Mouse (Mus musculus) heart, embryonic 10.5 days (tissue): ENCODE measurements around the gene Tgfb1i1. TPM values are rescaled to one million over a fixed set of nuclear protein-coding genes. Genes with fewer than 3 reads are reported as not detected.

ENCODE experiments used
- DNase-seq: peaks from one replicate; pipeline ENCODE4 v3.0.0-alpha.2; 2017; ENCODE audit warnings: low spot score
- H3K27ac ChIP-seq: fragments of 300-500 bp; sonication (generic); 2 replicates; pipeline ENCODE4 v1.5.1; 2016; ENCODE audit warnings: mild to moderate bottlenecking
- H3K27me3 ChIP-seq: fragments of 300-500 bp; sonication (generic); 2 replicates; pipeline ENCODE4 v1.6.1; 2016; ENCODE audit warnings: mild to moderate bottlenecking; ENCODE audit not compliant: poor library complexity, insufficient read depth, severe bottlenecking
- H3K36me3 ChIP-seq: fragments of 300-500 bp; sonication (generic); 2 replicates; pipeline ENCODE4 v1.6.1; 2016; ENCODE audit warnings: mild to moderate bottlenecking, moderate library complexity
- H3K4me1 ChIP-seq: fragments of 300-500 bp; sonication (generic); 2 replicates; pipeline ENCODE4 v1.6.1; 2016; ENCODE audit warnings: mild to moderate bottlenecking
- H3K4me3 ChIP-seq: fragments of 300-500 bp; sonication (generic); 2 replicates; pipeline ENCODE4 v1.5.1; 2016; ENCODE audit warnings: mild to moderate bottlenecking, moderate library complexity
- H3K9me3 ChIP-seq: fragments of 300-500 bp; sonication (generic); 2 replicates; pipeline ENCODE4 v1.6.1; 2016; ENCODE audit warnings: mild to moderate bottlenecking, moderate library complexity
- WGBS: fragments of 180-500 bp; shearing (Covaris S2); methylation state at CpG from one replicate; pipeline ENCODE4 v1.1.7; 2016; 5-methylcytosine and 5-hydroxymethylcytosine counted together
- polyA plus RNA-seq: library from polyadenylated mRNA; unstranded; fragments of >200 nt; fragmentation: Nextera tagmentation; extraction: Ambion mirVana; gene quantifications from 2 replicates; pipeline ENCODE4 v1.2.1, GENCODE M21; 2016

Gene Tgfb1i1
- polyA plus RNA-seq, 1 experiment from 2014 or later, result 144 TPM

GRCm38 (mm10) chr7:128276051-128276450 is 29.4 kb downstream of the Tgfb1i1 start:
- Histone ChIP-seq H3K9me3 (no peaks in the 10 kb centered on the region), H3K36me3 (peaks cover 83% of the 10 kb centered on the region), H3K27ac (no peak overlapping the region), H3K27me3 (no peaks in the 10 kb centered on the region), H3K4me1 (peaks cover 1% of the 10 kb centered on the region), H3K4me3 (no peak overlapping the region)
- no peak for DNase-seq
- WGBS, result 89% methylated on average over 6 of the region's 6 CpGs

- Histone ChIP-seq H3K4me3 (no peak overlapping the region), H3K4me1 (peaks cover 22% of the 10 kb centered on the region), H3K27me3 (no peaks in the 10 kb centered on the region), H3K27ac (no peak overlapping the region), H3K9me3 (no peaks in the 10 kb centered on the region), H3K36me3 (peaks cover 46% of the 10 kb centered on the region)
- 90% methylated on average over 4 of the region's 4 CpGs for WGBS
- DNase-seq, result no peak
Measured at GRCm38 (mm10) chr7:128279750-128280149, 33.1 kb downstream of the Tgfb1i1 start.

GRCm38 (mm10) chr7:128281765-128282164 is 35.2 kb downstream of the Tgfb1i1 start:
- peaks cover 32% of the 10 kb centered on the region; the same call in 1 of the 2 replicates for H3K36me3 ChIP-seq
- no peak overlapping the region for H3K27ac ChIP-seq
- H3K27me3 ChIP-seq, result no peaks in the 10 kb centered on the region
- no peak overlapping the region for H3K4me3 ChIP-seq
- no peak for DNase-seq
- no peaks in the 10 kb centered on the region for H3K9me3 ChIP-seq
- 74% methylated on average over 11 of the region's 11 CpGs for WGBS
- peaks cover 22% of the 10 kb centered on the region for H3K4me1 ChIP-seq

GRCm38 (mm10) chr7:128282532-128283244 is 36.1 kb downstream of the Tgfb1i1 start:
- peaks cover 22% of the 10 kb centered on the region for H3K4me1 ChIP-seq
- H3K36me3 ChIP-seq, result peaks cover 35% of the 10 kb centered on the region
- peak overlapping the region; percentile 67 for H3K27ac ChIP-seq
- 27% methylated on average over 7 of the region's 7 CpGs for WGBS
- no peaks in the 10 kb centered on the region for H3K9me3 ChIP-seq
- no peak for DNase-seq
- H3K27me3 ChIP-seq, result no peaks in the 10 kb centered on the region
- H3K4me3 ChIP-seq, result 0 out of 2 replicates have a peak overlapping the region, but pooled peaks have one; percentile 5

DNA sequence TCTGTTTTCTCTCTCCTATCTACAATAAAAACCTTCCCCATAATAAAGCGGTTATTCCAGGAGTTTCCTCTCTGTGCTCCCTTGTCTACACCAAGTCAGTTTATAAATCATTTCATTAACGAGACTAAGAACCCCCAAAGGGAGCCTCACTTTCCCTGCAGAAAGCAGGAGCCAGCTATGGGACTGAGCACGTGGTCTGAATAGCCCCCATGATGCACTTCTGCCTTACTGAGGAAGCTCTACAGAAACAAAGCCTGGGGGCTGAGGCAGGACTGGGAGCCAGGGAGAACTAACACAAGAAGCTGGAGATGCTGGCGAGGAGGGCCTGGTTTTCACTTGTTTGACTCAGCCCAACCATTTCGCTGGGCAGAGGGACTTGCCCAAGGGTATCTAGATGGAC is 37.4 kb downstream of the Tgfb1i1 start:
- H3K9me3 ChIP-seq, result no peaks in the 10 kb centered on the region
- peak overlapping the region; percentile 10; the same call in 1 of the 2 replicates for H3K27ac ChIP-seq
- WGBS, result 63% methylated on average over 5 of the region's 5 CpGs
- no peaks in the 10 kb centered on the region for H3K27me3 ChIP-seq
- no peak for DNase-seq
- H3K4me3 ChIP-seq, result no peak overlapping the region
- H3K4me1 ChIP-seq, result peaks cover 34% of the 10 kb centered on the region
- H3K36me3 ChIP-seq, result peaks cover 39% of the 10 kb centered on the region

DNA sequence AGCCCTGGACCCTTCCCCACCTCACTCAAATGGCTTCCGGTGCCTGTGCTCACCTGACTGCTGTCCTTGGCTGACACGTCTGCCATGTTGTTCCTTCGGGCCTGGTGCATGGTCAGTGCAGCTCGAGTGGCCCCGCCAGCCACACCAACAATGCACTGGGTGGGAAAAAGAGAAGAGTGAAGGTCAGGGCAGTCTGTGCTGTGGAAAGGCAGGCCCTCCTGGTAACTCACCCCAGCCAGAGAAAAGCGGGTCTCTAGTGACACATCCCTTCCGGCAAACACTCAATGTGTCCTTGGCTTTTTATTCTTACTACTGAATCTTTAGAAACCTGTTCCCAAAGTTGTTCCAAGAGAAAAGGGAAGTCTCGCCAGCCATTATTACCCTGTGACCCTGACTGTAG is 38.4 kb downstream of the Tgfb1i1 start:
- H3K27ac ChIP-seq, result no peak overlapping the region
- H3K27me3 ChIP-seq, result no peaks in the 10 kb centered on the region
- no peak for DNase-seq
- H3K4me1 ChIP-seq, result peaks cover 43% of the 10 kb centered on the region
- peaks cover 29% of the 10 kb centered on the region for H3K36me3 ChIP-seq
- H3K9me3 ChIP-seq, result no peaks in the 10 kb centered on the region
- 83% methylated on average over 8 of the region's 8 CpGs for WGBS
- H3K4me3 ChIP-seq, result no peak overlapping the region

DNA sequence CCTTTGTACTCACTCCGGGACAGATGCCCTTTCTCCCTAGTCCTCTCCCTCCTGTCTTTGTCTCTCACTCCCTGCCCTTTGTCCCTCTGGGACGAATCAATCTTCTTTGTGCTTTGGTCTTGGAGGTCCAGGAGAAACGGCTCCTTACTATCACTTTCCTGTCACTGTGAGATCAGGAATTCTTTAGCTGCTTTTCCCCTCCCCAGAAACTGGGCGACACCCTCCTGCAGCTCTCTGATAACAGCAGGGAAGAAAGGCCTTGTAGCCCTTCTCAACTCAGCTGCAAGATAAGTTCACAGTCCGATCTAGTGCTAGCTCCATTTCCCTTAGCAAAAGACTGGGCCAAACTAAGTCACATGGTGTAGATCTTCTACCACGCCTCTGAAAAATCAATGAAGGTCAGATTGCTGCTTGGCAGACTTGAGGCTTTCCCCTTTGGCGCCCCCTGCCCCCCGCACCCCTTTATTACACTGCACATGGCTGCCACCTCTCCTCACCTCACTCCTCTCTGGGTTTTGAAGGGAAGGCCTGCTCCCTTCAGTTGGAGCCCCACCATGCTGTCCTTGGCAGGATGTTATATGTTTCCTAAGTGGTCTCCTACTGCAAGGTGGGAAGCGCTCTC is 42.4 kb downstream of the Tgfb1i1 start:
- 12% methylated on average over 9 of the region's 9 CpGs for WGBS

DNA sequence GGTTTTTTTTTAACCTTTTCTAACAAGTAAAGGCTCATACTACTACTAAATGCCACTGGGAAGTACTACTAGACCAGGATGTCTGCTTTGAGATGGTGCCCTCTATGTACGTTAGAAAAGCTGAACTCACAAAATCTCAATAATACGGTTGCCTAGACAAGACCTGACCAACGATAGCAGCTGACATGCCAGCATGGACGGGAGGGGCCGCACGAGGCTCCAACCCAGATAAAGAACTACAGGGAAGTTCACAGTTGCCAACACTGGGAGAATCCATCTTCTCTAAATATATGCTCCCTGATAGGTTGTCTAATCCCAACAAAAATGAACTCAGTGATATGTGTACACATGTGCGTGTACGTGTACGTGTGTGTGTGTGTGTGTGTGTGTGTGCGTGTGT is 48.2 kb downstream of the Tgfb1i1 start:
- no peak for DNase-seq
- 85% methylated on average over 10 of the region's 10 CpGs for WGBS
- Histone ChIP-seq H3K36me3 (peaks cover 15% of the 10 kb centered on the region), H3K4me1 (peaks cover 19% of the 10 kb centered on the region), H3K27me3 (no peaks in the 10 kb centered on the region), H3K4me3 (no peak overlapping the region), H3K27ac (no peak overlapping the region), H3K9me3 (no peaks in the 10 kb centered on the region)

More for the DNA sequence above, 42.4 kb downstream of the Tgfb1i1 start:
- peak; percentile 91 for DNase-seq
- H3K4me1 ChIP-seq, result peaks cover 26% of the 10 kb centered on the region
- no peaks in the 10 kb centered on the region for H3K27me3 ChIP-seq
- no peaks in the 10 kb centered on the region for H3K9me3 ChIP-seq
- peak overlapping the region; percentile 35 for H3K4me3 ChIP-seq
- peaks cover 35% of the 10 kb centered on the region for H3K36me3 ChIP-seq
- peak overlapping the region; percentile 85 for H3K27ac ChIP-seq

DNA sequence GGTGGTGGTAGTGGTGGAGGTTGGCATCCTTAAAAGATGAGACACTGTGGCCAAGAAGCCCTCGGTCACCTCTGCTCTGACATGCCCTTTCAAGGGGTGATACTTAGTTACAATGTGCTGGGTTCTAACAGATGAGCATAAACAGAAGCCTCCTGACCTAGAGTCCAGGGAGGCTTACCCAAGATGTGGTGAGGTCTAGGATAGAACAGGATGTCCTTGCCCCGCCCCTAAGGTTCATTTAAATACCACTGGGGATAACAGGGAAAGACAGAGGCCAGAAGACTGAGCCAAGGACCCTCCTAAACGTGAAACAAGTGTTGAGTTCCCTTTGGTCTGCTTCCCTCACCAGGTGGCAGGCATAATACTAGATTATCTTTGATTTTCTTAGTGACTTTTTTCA is 49.9 kb downstream of the Tgfb1i1 start:
- H3K27ac ChIP-seq, result no peak overlapping the region
- DNase-seq, result no peak

DNA sequence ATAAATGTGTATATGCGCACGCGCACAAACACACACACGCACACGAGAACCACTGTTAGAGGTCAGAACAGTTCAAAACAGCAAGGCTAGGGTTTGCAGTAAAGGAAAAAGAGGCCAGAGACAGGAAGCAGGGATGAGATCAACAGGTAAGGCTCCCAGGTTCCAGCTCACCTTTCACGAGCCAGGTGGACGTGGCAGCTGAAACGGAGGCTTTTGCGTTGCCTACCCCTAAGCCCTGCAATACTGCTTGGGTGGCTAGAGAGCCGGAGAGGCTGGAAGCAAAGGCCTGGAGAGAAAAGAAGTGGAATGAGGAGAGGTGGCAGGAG is 50.6 kb downstream of the Tgfb1i1 start:
- no peak for DNase-seq
- peaks cover 13% of the 10 kb centered on the region for H3K36me3 ChIP-seq
- H3K27ac ChIP-seq, result peak overlapping the region; percentile 96
- WGBS, result 36% methylated on average over 10 of the region's 10 CpGs
- no peaks in the 10 kb centered on the region for H3K27me3 ChIP-seq
- H3K4me1 ChIP-seq, result peaks cover 17% of the 10 kb centered on the region
- no peaks in the 10 kb centered on the region for H3K9me3 ChIP-seq
- H3K4me3 ChIP-seq, result peak overlapping the region; percentile 96

More for the DNA sequence above, 49.9 kb downstream of the Tgfb1i1 start:
- Histone ChIP-seq H3K4me1 (peaks cover 17% of the 10 kb centered on the region), H3K36me3 (peaks cover 13% of the 10 kb centered on the region), H3K9me3 (no peaks in the 10 kb centered on the region), H3K27me3 (no peaks in the 10 kb centered on the region), H3K4me3 (no peak overlapping the region)
- WGBS, result 69% methylated on average over 3 of the region's 3 CpGs

DNA sequence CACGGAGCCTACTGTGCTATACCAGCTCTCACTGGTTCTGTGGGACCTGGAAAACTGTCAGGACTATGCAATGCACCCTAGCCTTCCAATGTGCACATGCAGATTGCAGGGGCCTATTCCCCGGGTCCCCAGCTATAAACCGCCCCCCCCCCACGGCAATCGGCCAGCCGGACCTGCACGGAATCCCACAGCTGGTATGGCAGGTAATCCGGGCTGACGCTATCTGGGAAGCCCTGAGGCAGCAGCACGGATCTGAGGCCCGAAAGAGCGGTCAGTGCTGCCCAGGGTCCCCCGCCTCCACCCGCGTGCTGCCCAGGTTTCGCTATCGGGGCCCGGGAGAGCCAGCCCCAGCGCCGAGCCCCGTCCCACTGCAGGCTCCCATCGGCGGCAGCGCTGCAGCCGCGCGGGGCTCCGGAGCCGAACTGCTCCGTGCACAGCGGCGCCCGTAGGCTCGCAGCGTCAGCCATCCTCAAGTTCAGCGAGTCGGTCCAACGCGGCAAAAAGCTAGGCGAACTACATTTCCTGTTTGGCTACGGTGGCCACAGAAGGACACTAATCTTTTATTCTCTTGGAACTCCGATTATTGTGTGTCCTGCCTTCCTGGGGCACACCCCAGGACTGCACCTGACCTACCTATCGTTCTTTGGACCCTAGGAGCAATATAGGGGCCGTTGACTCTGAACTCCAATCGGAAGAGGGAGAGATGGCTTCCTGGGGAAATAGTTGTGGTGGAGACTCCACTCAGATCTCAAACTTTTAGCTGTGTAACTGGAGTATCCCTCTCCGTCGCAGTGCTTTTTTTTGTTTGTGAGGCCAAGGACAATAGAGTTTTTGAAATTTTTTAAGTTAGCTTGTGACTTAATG is 51.2 kb downstream of the Tgfb1i1 start, which contains the start of gene BC017158:
BC017158 (minus strand) TSS at position 554 of the 864 bp plus-strand sequence.
- H3K4me3 ChIP-seq, result peak within 1 kb of the TSS; percentile 96
- no peaks in the 10 kb centered on the region for H3K27me3 ChIP-seq
- H3K9me3 ChIP-seq, result no peaks in the 10 kb centered on the region
- DNase-seq, result peak; percentile 87
- peaks cover 17% of the 10 kb centered on the region for H3K4me1 ChIP-seq
- 3% methylated on average over 47 of the region's 47 CpGs for WGBS
- 0 out of 2 replicates have a peak, but pooled peaks cover 8% of the 10 kb centered on the region for H3K36me3 ChIP-seq
- peak within 1 kb of the TSS; percentile 96 for H3K27ac ChIP-seq

DNA sequence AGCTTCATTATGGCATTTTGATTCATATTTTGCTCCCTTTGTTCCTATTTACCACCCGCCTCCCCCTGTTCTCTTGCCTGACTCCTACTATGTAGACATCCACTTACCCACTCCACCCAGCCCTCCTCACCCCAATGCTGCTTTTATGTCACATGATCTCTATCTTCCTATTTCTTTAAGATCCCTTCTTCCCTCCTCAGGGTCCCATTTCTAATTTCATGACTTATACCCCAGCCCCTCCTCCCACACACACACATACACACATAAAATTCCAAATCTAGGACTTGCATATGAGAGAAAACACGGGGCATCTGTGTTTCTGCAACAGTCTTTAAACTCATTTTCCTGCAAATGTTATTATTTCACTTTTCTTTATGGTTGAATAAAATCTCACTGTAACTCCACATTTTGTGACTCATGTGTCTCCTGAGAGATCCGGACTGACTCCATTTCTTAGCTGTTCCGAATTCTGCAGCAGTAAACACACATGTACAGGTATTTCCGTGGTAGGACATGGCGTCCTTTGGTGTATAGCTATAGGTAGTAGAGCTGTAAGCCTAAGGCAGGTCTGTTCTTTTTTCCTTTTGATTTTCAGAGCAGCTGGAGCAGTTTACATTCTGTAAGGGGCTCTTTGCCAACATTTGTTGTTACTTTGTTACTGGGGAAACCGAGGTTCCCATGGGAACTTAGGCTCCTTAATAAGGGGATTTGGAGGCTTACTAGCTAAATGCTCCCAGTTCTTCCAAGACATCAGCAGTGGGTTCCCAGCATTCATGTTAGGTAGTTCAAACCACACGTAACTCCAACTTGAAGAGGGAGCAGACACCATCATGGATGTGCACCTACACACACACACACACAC is 52.1 kb downstream of the Tgfb1i1 start:
- peaks cover 17% of the 10 kb centered on the region for H3K4me1 ChIP-seq
- no peak for DNase-seq
- peak overlapping the region; percentile 96 for H3K27ac ChIP-seq
- 0 out of 2 replicates have a peak, but pooled peaks cover 4% of the 10 kb centered on the region for H3K36me3 ChIP-seq
- peak overlapping the region; percentile 96 for H3K4me3 ChIP-seq
- no peaks in the 10 kb centered on the region for H3K27me3 ChIP-seq
- 81% methylated on average over 8 of the region's 8 CpGs for WGBS
- H3K9me3 ChIP-seq, result no peaks in the 10 kb centered on the region
